Comparison of ENCODE assay signal across 8 mouse cellular contexts in the genomic region with DNA sequence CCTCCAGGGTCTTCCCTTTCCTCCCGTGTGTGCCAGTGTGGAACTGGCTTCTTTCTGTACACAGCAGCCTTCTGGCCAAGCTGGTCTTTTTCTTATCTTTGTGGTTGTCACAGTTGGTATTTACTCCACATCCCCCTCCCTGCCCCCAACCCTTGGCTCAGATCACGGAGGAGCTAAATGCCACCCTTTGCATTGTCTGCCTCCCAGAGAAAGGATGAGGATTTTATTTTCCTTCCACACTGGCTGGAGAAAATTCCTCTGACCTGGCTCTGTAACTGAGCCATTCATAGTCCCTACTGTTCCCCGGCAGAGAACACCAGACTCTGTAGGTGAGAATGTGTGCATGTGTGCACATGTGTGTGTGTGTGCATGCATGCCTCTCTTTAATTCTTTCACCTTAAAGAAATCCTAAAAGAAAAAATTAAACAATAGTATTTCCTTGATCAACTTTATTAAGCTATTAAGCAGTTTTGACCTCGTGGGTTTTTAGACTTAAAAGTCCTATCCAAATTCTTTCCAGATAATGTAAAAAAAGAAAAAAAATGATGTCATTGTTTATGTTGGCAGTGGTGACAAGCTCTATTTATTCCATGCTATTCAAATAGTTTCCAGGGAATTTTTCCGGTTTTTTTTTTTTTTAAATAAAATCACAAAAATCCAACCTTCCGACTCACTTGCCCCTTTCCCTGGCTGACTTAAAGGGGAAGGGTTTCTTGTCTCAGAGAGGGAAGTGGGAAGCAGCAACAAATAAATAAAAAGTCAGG.
DNase-seq lines count a peak whose midpoint lies in the region; ATAC-seq and TF ChIP-seq lines count a peak whose summit lies in the region.

No protein-coding gene starts in this region.

- DNase-seq in cerebellum, postnatal 25 days = peak; percentile 17 to 25
- DNase-seq in cerebellum, adult 8-10 months = no peak
- peak; percentile 8 for DNase-seq in adipocyte (ENCODE audit: low spot score)
- peak; percentile 72 for DNase-seq in limb, embryonic 14.5 days (ENCODE audit: low spot score)
- DNase-seq in urinary bladder, postnatal 25 days (ENCODE audit: low spot score) = no peak
- DNase-seq in frontal cortex, postnatal 36 days (ENCODE audit: low spot score in 2 of 2) = no peak
- no peak for DNase-seq in layer of hippocampus, postnatal 25 days (ENCODE audit: extremely low spot score in 1 of 2, low spot score in 1 of 2)

- TF ChIP-seq POLR2A in limb, embryonic 14.5 days (IDR thresholded peaks at IDR 0.05; ENCODE audit: borderline replicate concordance, extremely low read depth, insufficient read depth, insufficient read length) = no peak

- no peaks in the 10 kb centered on the region for H3K27me3 ChIP-seq in heart, embryonic 12.5 days (replicated peaks)
- H3K27me3 ChIP-seq in limb, embryonic 14.5 days (ENCODE audit: control insufficient read depth, insufficient read depth, low read length) = no peaks in the 10 kb centered on the region

- peaks cover 19% of the 10 kb centered on the region for H3K4me1 ChIP-seq in heart, embryonic 12.5 days (replicated peaks)
- H3K4me1 ChIP-seq in limb, embryonic 14.5 days (ENCODE audit: control insufficient read depth, insufficient read depth, low read length) = peaks cover 29% of the 10 kb centered on the region

- peak overlapping the region; percentile 75 for H3K27ac ChIP-seq in heart, embryonic 12.5 days (ENCODE audit: poor library complexity, severe bottlenecking)
- H3K27ac ChIP-seq in limb, embryonic 14.5 days (replicated peaks; ENCODE audit: low read depth, low read length) = peak overlapping the region; percentile 49

- H3K4me2 ChIP-seq in heart, embryonic 12.5 days = peak overlapping the region; percentile 37
- no peak overlapping the region for H3K4me2 ChIP-seq in limb, embryonic 14.5 days (replicated peaks; ENCODE audit: low read depth, low read length, severe bottlenecking)

- ATAC-seq in heart, embryonic 12.5 days (ENCODE audit: insufficient number of reproducible peaks, low FRiP score) = peak; percentile 57
- 0 out of 2 replicates have a peak, but pooled peaks have one; percentile 7 for ATAC-seq in limb, embryonic 14.5 days (ENCODE audit: low FRiP score, low read depth)

- H3K9me3 ChIP-seq in heart, embryonic 12.5 days (replicated peaks) = no peaks in the 10 kb centered on the region
- no peaks in the 10 kb centered on the region for H3K9me3 ChIP-seq in limb, embryonic 14.5 days (ENCODE audit: control insufficient read depth, low read length)

- no peak overlapping the region for H3K9ac ChIP-seq in heart, embryonic 12.5 days
- H3K9ac ChIP-seq in limb, embryonic 14.5 days (ENCODE audit: low read depth, low read length, severe bottlenecking) = no peak overlapping the region

- no peaks in the 10 kb centered on the region for H3K36me3 ChIP-seq in heart, embryonic 12.5 days
- no peaks in the 10 kb centered on the region for H3K36me3 ChIP-seq in limb, embryonic 14.5 days (ENCODE audit: control insufficient read depth, insufficient read depth, low read length)

- WGBS in heart, embryonic 12.5 days = 23% methylated on average over 6 of the region's 6 CpGs
- WGBS in limb, embryonic 14.5 days = 21% methylated on average over 6 of the region's 6 CpGs

- H3K4me3 ChIP-seq in heart, embryonic 12.5 days = no peak overlapping the region
- H3K4me3 ChIP-seq in limb, embryonic 14.5 days (replicated peaks; ENCODE audit: low read length) = no peak overlapping the region

Comparison
In these comparisons a context has a peak if more than half of its experiments do, and no peak if none do; other contexts are left out.
1. DNase-seq: peak in cerebellum, postnatal 25 days (2 of 2), adipocyte (single experiment) and limb, embryonic 14.5 days (single experiment); none in cerebellum, adult 8-10 months (single experiment), urinary bladder, postnatal 25 days (single experiment), frontal cortex, postnatal 36 days (0 of 2) and layer of hippocampus, postnatal 25 days (0 of 2).